Mouse (Mus musculus) CH12.LX (cell line): Measurements from ENCODE around the gene Rhof. TPM values are rescaled to one million over a fixed set of nuclear protein-coding genes. Genes with fewer than 3 reads are reported as not detected.

Experiments
- DNase-seq: peaks from one replicate; pipeline ENCODE4 v3.0.0-alpha.2; 2013; ENCODE audit errors: extremely low read depth
- H3K27ac ChIP-seq: 2 replicates; pipeline ENCODE4 v1.5.1; 2012; ENCODE audit warnings: low read depth, mild to moderate bottlenecking, control low read depth, moderate library complexity; ENCODE audit not compliant: insufficient read depth
- H3K27me3 ChIP-seq: replicated peaks from 2 replicates; pipeline ENCODE3; 2012; ENCODE audit warnings: inconsistent platforms
- H3K36me3 ChIP-seq, 2 experiments: replicated peaks in 1 of 2; 2 replicates each; pipeline versions ENCODE3 to v1.6.1; 2012; ENCODE audit warnings: inconsistent platforms in 1 of 2, low read length in 1 of 2, mild to moderate bottlenecking in 1 of 2, mixed read lengths in 1 of 2, moderate library complexity in 1 of 2; ENCODE audit not compliant: control insufficient read depth in 1 of 2, insufficient read depth in 1 of 2
- H3K4me1 ChIP-seq, 2 experiments: 2 replicates each; pipeline ENCODE4 v1.6.1; 2012; ENCODE audit warnings: inconsistent platforms in 1 of 2, moderate library complexity in 1 of 2; ENCODE audit not compliant: insufficient read depth in 2 of 2, control insufficient read depth in 1 of 2
- H3K4me2 ChIP-seq: 2 replicates; pipeline ENCODE4 v1.6.1; 2012; ENCODE audit warnings: low read depth, mild to moderate bottlenecking, control low read depth; ENCODE audit not compliant: poor library complexity, insufficient read depth, severe bottlenecking
- H3K4me3 ChIP-seq, 3 experiments: fragments of 150-350 bp in 1 of 3; sonication (generic) in 1 of 3; replicated peaks in 1 of 3; 2 replicates each; pipeline versions ENCODE3 to v1.5.1; 2011 to 2012; ENCODE audit warnings: low read depth in 2 of 3, low read length in 2 of 3, mild to moderate bottlenecking in 2 of 3, moderate library complexity in 2 of 3, control low read depth in 1 of 3, improper control_type of control experiment in 1 of 3, inconsistent platforms in 1 of 3, mixed read lengths in 1 of 3; ENCODE audit not compliant: poor library complexity in 1 of 3
- H3K79me2 ChIP-seq: replicated peaks from 2 replicates; pipeline ENCODE4 v1.6.1; 2012; ENCODE audit warnings: mild to moderate bottlenecking, moderate library complexity; ENCODE audit not compliant: control insufficient read depth, poor library complexity, insufficient read depth, severe bottlenecking; ENCODE audit errors: extremely low read depth
- H3K9ac ChIP-seq: 2 replicates; pipeline ENCODE4 v1.6.1; 2012; ENCODE audit warnings: low read depth, mild to moderate bottlenecking, control low read depth, moderate library complexity; ENCODE audit not compliant: insufficient read depth
- H3K9me3 ChIP-seq: replicated peaks from 2 replicates; pipeline ENCODE3; 2012; ENCODE audit warnings: low read length, inconsistent platforms, mixed read lengths
- BHLHE40 ChIP-seq: IDR thresholded peaks from 2 replicates; pipeline ENCODE4 v1.6.1; 2011; ENCODE audit warnings: mild to moderate bottlenecking, low read depth, low read length, improper control_type of control experiment
- CHD1 ChIP-seq: IDR thresholded peaks from 2 replicates; pipeline ENCODE4 v1.6.1; 2012; ENCODE audit warnings: low read depth, low read length, improper control_type of control experiment, inconsistent platforms
- CHD2 ChIP-seq: IDR thresholded peaks from 2 replicates; pipeline ENCODE4 v1.6.1; 2011; ENCODE audit warnings: low read length, improper control_type of control experiment
- CTCF ChIP-seq, 2 experiments: IDR thresholded peaks in 1 of 2; conservative IDR thresholded peaks in 1 of 2; 2 replicates each; pipeline ENCODE4 v1.5.1; 2011 to 2012; ENCODE audit warnings: low read depth in 2 of 2, low read length in 2 of 2, improper control_type of control experiment in 1 of 2, inconsistent platforms in 1 of 2, mild to moderate bottlenecking in 1 of 2, moderate library complexity in 1 of 2
- E2F4 ChIP-seq: IDR thresholded peaks from 2 replicates; pipeline ENCODE4 v1.6.1; 2011; ENCODE audit warnings: low read depth, low read length, improper control_type of control experiment; ENCODE audit not compliant: insufficient replicate concordance
- ELF1 ChIP-seq: IDR thresholded peaks from 2 replicates; pipeline ENCODE4 v1.6.1; 2014; ENCODE audit warnings: low read depth, mild to moderate bottlenecking, inconsistent platforms, low read length, improper control_type of control experiment
- ETS1 ChIP-seq: conservative IDR thresholded peaks from 2 replicates; pipeline ENCODE4 v1.6.1; 2012; ENCODE audit warnings: low read depth, mild to moderate bottlenecking, inconsistent platforms, low read length, improper control_type of control experiment, moderate library complexity
- GABPA ChIP-seq: IDR thresholded peaks from 2 replicates; pipeline ENCODE4 v1.6.1; 2012; ENCODE audit warnings: low read depth, low read length, improper control_type of control experiment, inconsistent platforms; ENCODE audit not compliant: insufficient replicate concordance
- HCFC1 ChIP-seq: IDR thresholded peaks from 2 replicates; pipeline ENCODE4 v1.6.1; 2012; ENCODE audit warnings: low read depth, mild to moderate bottlenecking, inconsistent platforms, low read length, improper control_type of control experiment
- IRF4 ChIP-seq: IDR thresholded peaks from 2 replicates; pipeline ENCODE4 v1.6.1; 2014; ENCODE audit warnings: low read depth, mild to moderate bottlenecking, inconsistent platforms, low read length, improper control_type of control experiment
- JUND ChIP-seq: conservative IDR thresholded peaks from 2 replicates; pipeline ENCODE4 v1.6.1; 2011; ENCODE audit warnings: low read depth, low read length, improper control_type of control experiment
- MAFK ChIP-seq: IDR thresholded peaks from 2 replicates; pipeline ENCODE4 v1.6.1; 2011; ENCODE audit warnings: low read length, improper control_type of control experiment; ENCODE audit not compliant: insufficient replicate concordance
- MAX ChIP-seq: IDR thresholded peaks from 2 replicates; pipeline ENCODE4 v1.6.1; 2011; ENCODE audit warnings: low read length, improper control_type of control experiment
- MAZ ChIP-seq: IDR thresholded peaks from 2 replicates; pipeline ENCODE4 v1.6.1; 2012; ENCODE audit warnings: low read depth, mild to moderate bottlenecking, inconsistent platforms, low read length, improper control_type of control experiment, moderate library complexity
- MEF2A ChIP-seq: IDR thresholded peaks from 2 replicates; pipeline ENCODE4 v1.6.1; 2014; ENCODE audit warnings: low read depth, mild to moderate bottlenecking, inconsistent platforms, low read length, improper control_type of control experiment, borderline replicate concordance
- MYC ChIP-seq: IDR thresholded peaks from 2 replicates; pipeline ENCODE4 v1.6.1; 2011; ENCODE audit warnings: low read depth, mild to moderate bottlenecking, improper control_type of control experiment, low read length
- NELFE ChIP-seq: IDR thresholded peaks from 2 replicates; pipeline ENCODE4 v1.6.1; 2011; ENCODE audit warnings: low read depth, low read length, improper control_type of control experiment
- POLR2AphosphoS2 ChIP-seq: IDR thresholded peaks from 2 replicates; pipeline ENCODE4 v1.6.1; 2011; ENCODE audit warnings: low read depth, low read length, improper control_type of control experiment
- RCOR1 ChIP-seq: conservative IDR thresholded peaks from 2 replicates; pipeline ENCODE4 v1.6.1; 2012; ENCODE audit warnings: low read depth, mild to moderate bottlenecking, inconsistent platforms, low read length, improper control_type of control experiment
- SIN3A ChIP-seq: IDR thresholded peaks from 2 replicates; pipeline ENCODE4 v1.6.1; 2012; ENCODE audit warnings: low read length, improper control_type of control experiment, inconsistent platforms
- SMC3 ChIP-seq: IDR thresholded peaks from 2 replicates; pipeline ENCODE4 v1.6.1; 2011; ENCODE audit warnings: low read depth, low read length, improper control_type of control experiment
- TBP ChIP-seq: conservative IDR thresholded peaks from 2 replicates; pipeline ENCODE4 v1.6.1; 2011; ENCODE audit warnings: low read depth, low read length, improper control_type of control experiment
- TCF12 ChIP-seq: IDR thresholded peaks from 2 replicates; pipeline ENCODE4 v1.6.1; 2014; ENCODE audit warnings: low read depth, mild to moderate bottlenecking, inconsistent platforms, low read length, improper control_type of control experiment
- ZKSCAN1 ChIP-seq: IDR thresholded peaks from 2 replicates; pipeline ENCODE4 v1.6.1; 2012; ENCODE audit warnings: low read depth, inconsistent platforms, low read length, improper control_type of control experiment, borderline replicate concordance
- ZMIZ1 ChIP-seq: IDR thresholded peaks from 2 replicates; pipeline ENCODE4 v1.6.1; 2012; ENCODE audit warnings: low read depth, mild to moderate bottlenecking, inconsistent platforms, low read length, improper control_type of control experiment
- dilution Hi-C: fragments of 300-500 bp; cut with MboI; formaldehyde crosslinking; loops from 2 replicates; pipeline ENCODE4 v1.14.3; 2020; ENCODE audit warnings: low sequenced_read_pairs; ENCODE audit not compliant: extremely low pct_unique_long_range_greater_than_20kb, extremely low pct_ligation_motif_present
- in situ Hi-C: fragments of 300-500 bp; cut with MboI; formaldehyde crosslinking; loops from 3 replicates; pipeline ENCODE4 v1.14.3; 2019; ENCODE audit warnings: low sequenced_read_pairs, low pct_ligation_motif_present, low pct_unique_long_range_greater_than_20kb, mixed read lengths
- polyA plus RNA-seq: library from polyadenylated mRNA; unstranded; fragments of >175 nt; gene quantifications from 2 replicates; pipeline ENCODE4 v1.2.1, GENCODE M21; 2012; ENCODE audit warnings: low read depth; ENCODE audit not compliant: insufficient read length
- total RNA-seq, 2 experiments: library from RNA; depleted of rRNA; stranded (reverse); fragments of 300-350 nt in 1 of 2; fragments of >200 nt in 1 of 2; gene quantifications; 2 replicates each; pipeline ENCODE4 v1.2.3; 2012 to 2014

The Rhof gene
- total and polyA plus RNA-seq, 3 experiments, result 33.6 to 56.9 (median 45.4) TPM

- Histone ChIP-seq H3K9me3 (no peaks in the 10 kb centered on the region), H3K4me1 (peaks cover 0 to 5% of the 10 kb centered on the region in 2 experiments; a peak in 2 of 4 replicates), H3K79me2 (no peaks in the 10 kb centered on the region), H3K27ac (no peak overlapping the region), H3K27me3 (no peaks in the 10 kb centered on the region), H3K36me3 (peaks cover 0 to 56% of the 10 kb centered on the region in 2 experiments), H3K4me3 (no peak overlapping the region), H3K9ac (no peak overlapping the region), H3K4me2 (no peak overlapping the region)
- in situ Hi-C loops, result no loop called here
- dilution Hi-C loops, result no loop called here
- no peak for DNase-seq
- TF ChIP-seq MYC (no peak), GABPA (no peak), CHD1 (no peak), ZMIZ1 (no peak), TCF12 (no peak), JUND (no peak), MAZ (no peak), NELFE (no peak), HCFC1 (no peak), POLR2AphosphoS2 (no peak), ETS1 (no peak), E2F4 (no peak), ZKSCAN1 (no peak), CTCF (conservative IDR thresholded peaks at IDR 0.05 in 1 of 2, IDR thresholded peaks at IDR 0.05 in 1 of 2; ENCODE audit: low read depth in 2 of 2, low read length in 2 of 2) (no peak), BHLHE40 (no peak), SIN3A (no peak), MAFK (no peak), ELF1 (no peak)
These were observed 28.9 kb downstream of the Rhof start for GRCm38 (mm10) chr5:123103556-123103955.

DNA sequence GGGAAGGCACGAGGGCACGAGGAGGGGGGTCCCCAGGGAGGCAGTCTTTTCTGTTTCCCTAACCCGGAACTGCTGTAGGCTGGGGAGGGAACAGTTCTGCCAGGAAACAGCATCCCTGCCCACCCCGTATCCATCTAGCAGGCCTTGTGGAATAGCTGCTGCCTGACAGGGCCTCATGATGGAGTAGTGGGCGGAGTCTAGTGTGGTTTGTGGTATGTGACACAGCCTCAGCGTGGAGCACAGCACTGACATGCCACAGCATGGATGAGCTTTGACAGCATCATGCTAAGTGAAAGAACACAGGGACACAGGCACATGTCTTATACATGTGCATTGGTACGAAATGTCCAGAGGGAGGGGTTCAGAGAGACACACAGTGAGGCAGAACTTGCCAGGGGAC is 30.1 kb downstream of the Rhof start:
- DNase-seq, result no peak

More for the DNA sequence above, 30.1 kb downstream of the Rhof start:
- no peaks in the 10 kb centered on the region for H3K79me2 ChIP-seq
- no peaks in the 10 kb centered on the region for H3K27me3 ChIP-seq
- H3K9ac ChIP-seq, result no peak overlapping the region
- dilution Hi-C loops (no loop called here), in situ Hi-C loops (no loop called here)
- peaks cover 0 to 5% of the 10 kb centered on the region in 2 experiments; a peak in 2 of 4 replicates for H3K4me1 ChIP-seq
- no peak overlapping the region for H3K4me3 ChIP-seq
- H3K36me3 ChIP-seq, result peaks cover 0 to 60% of the 10 kb centered on the region in 2 experiments
- no peaks in the 10 kb centered on the region for H3K9me3 ChIP-seq
- no peak overlapping the region for H3K27ac ChIP-seq
- TF ChIP-seq MAX (no peak), SMC3 (no peak), BHLHE40 (no peak), CHD2 (no peak), MEF2A (no peak), RCOR1 (no peak), E2F4 (no peak), TBP (no peak), IRF4 (no peak)
- TF ChIP-seq, all 38 proteins: peak for 0
- H3K4me2 ChIP-seq, result no peak overlapping the region
